Comparison of ENCODE assay signal across 23 mouse cellular contexts in the genomic region with DNA sequence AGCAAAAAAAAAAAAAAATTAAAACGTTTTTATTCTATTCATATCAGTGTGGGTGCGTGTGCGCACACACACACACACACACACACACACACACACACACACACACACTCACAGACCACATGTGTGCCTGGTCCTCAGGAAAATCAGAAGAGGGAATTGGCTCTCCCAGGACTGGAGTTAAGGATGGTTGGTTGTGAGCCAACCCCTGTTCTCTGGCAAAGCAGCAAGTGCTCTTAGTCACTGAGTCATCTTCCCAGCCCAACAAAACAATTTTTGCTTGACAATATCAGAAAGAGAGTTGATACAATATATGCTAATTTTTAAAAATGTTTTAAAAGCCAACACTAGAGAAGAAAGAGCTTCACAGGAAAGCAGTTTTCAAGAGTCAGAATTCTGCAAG. TPM values are rescaled to one million over a fixed set of nuclear protein-coding genes. Genes with fewer than 3 reads are reported as not detected.
DNase-seq lines count a peak whose midpoint lies in the region; ATAC-seq and TF ChIP-seq lines count a peak whose summit lies in the region.
"Had no signal": no experiment of that assay in that cellular context is flagged by ENCODE, and none has a peak within 500 bp of the region (broad histone marks: within the 10 kb centered on the region; RNA-seq: fewer than 3 reads in every experiment).

No protein-coding gene starts in this region.

- H3K27ac ChIP-seq in heart, embryonic 11.5 days (ENCODE audit: low read depth, low read length) = no peak overlapping the region
- H3K27ac ChIP-seq in kidney, adult 2 months (ENCODE audit: insufficient read depth, low read depth, low read length) = no peak overlapping the region
- H3K27ac ChIP-seq: embryonic facial prominence, embryonic 12.5 days; hindbrain, embryonic 15.5 days; limb, embryonic 13.5 days; liver, embryonic 12.5 days had no signal

- no peak overlapping the region for H3K4me3 ChIP-seq in heart, embryonic 11.5 days (ENCODE audit: low read depth, low read length)
- no peak overlapping the region for H3K4me3 ChIP-seq in kidney, adult 2 months (ENCODE audit: insufficient read depth, low read depth, low read length)
- H3K4me3 ChIP-seq: embryonic facial prominence, embryonic 12.5 days; hindbrain, embryonic 15.5 days; limb, embryonic 13.5 days; liver, embryonic 12.5 days had no signal

- H3K9ac ChIP-seq in heart, embryonic 11.5 days (ENCODE audit: low read depth, low read length) = no peak overlapping the region
- H3K9ac ChIP-seq: embryonic facial prominence, embryonic 12.5 days; hindbrain, embryonic 15.5 days; limb, embryonic 13.5 days; liver, embryonic 12.5 days had no signal

- peak; percentile 25 for DNase-seq in gastrocnemius, adult 18-20 months (ENCODE audit: low spot score)
- DNase-seq in gastrocnemius, postnatal 10 days = no peak
- DNase-seq in heart, postnatal 4 days = peak; percentile 22
- DNase-seq in 3T3-L1 (ENCODE audit: low read depth, low spot score) = peak; percentile 36
- peak; percentile 45 for DNase-seq in gastrocnemius, postnatal 25 days
- DNase-seq in testis, postnatal 10 days (ENCODE audit: low spot score) = no peak
- no peak for DNase-seq in kidney, adult 2 months
- DNase-seq: adrenal gland, adult 2 months; cerebellum, adult 18-20 months; cerebellum, postnatal 14 days; kidney, adult 9 months; kidney, postnatal 14 days; lung, adult 18-20 months; lung, postnatal 10 days; thymus, postnatal 14 days had no signal

- no peak for TF ChIP-seq CTCF in kidney, adult 2 months (conservative IDR thresholded peaks at IDR 0.05; ENCODE audit: insufficient read depth, insufficient read length, low read depth, low read length)

- no peak overlapping the region for H3K4me2 ChIP-seq in heart, embryonic 11.5 days
- H3K4me2 ChIP-seq: embryonic facial prominence, embryonic 12.5 days; hindbrain, embryonic 15.5 days; limb, embryonic 13.5 days; liver, embryonic 12.5 days; midbrain, embryonic 11.5 days had no signal

- H3K36me3 ChIP-seq in heart, embryonic 11.5 days (ENCODE audit: control insufficient read depth, insufficient read depth, low read length) = no peaks in the 10 kb centered on the region
- H3K36me3 ChIP-seq in kidney, adult 2 months (ENCODE audit: control insufficient read depth, insufficient read depth, low read length) = no peaks in the 10 kb centered on the region
- H3K36me3 ChIP-seq: embryonic facial prominence, embryonic 12.5 days; hindbrain, embryonic 15.5 days; limb, embryonic 13.5 days; liver, embryonic 12.5 days had no signal

- no peak for ATAC-seq in heart, embryonic 11.5 days (replicated peaks; ENCODE audit: insufficient number of reproducible peaks, low FRiP score, low TSS enrichment)
- ATAC-seq: CD4-positive, CD25-positive, alpha-beta regulatory T cell, adult 4 months; liver, embryonic 12.5 days had no signal

- H3K27me3 ChIP-seq in heart, embryonic 11.5 days (ENCODE audit: control insufficient read depth, insufficient read depth, low read length) = no peaks in the 10 kb centered on the region; the same call in 1 of the 2 replicates
- no peaks in the 10 kb centered on the region for H3K27me3 ChIP-seq in kidney, adult 2 months (replicated peaks; ENCODE audit: control insufficient read depth, insufficient read depth, low read length)
- H3K27me3 ChIP-seq: embryonic facial prominence, embryonic 12.5 days; hindbrain, embryonic 15.5 days; limb, embryonic 13.5 days had no signal

- H3K9me3 ChIP-seq in heart, embryonic 11.5 days (replicated peaks; ENCODE audit: control insufficient read depth, low read length) = no peaks in the 10 kb centered on the region
- H3K9me3 ChIP-seq: embryonic facial prominence, embryonic 12.5 days; hindbrain, embryonic 15.5 days; limb, embryonic 13.5 days; liver, embryonic 12.5 days had no signal

- TF ChIP-seq POLR2A in kidney, adult 2 months (IDR thresholded peaks at IDR 0.05; ENCODE audit: low read depth, low read length) = no peak

- 78% methylated on average over 3 of the region's 3 CpGs for WGBS in heart, embryonic 11.5 days (ENCODE audit: insufficient replicate concordance)
- 85% methylated on average over 3 of the region's 3 CpGs for WGBS in kidney, adult 2 months

- no peaks in the 10 kb centered on the region for H3K4me1 ChIP-seq in heart, embryonic 11.5 days (ENCODE audit: control insufficient read depth, insufficient read depth, low read length)
- peaks cover 5% of the 10 kb centered on the region; the same call in 1 of the 2 replicates for H3K4me1 ChIP-seq in kidney, adult 2 months (ENCODE audit: control insufficient read depth, insufficient read depth, low read length)
- H3K4me1 ChIP-seq: embryonic facial prominence, embryonic 12.5 days; hindbrain, embryonic 15.5 days; limb, embryonic 13.5 days had no signal

RNA-seq across cellular contexts. Expression of a gene that starts 23.5 kb away (rescaled TPM):
- under 1 TPM; 0.39 to 0.81 TPM for total RNA-seq in gastrocnemius, adult 18-20 months (2021)
- 1 to 10 TPM in 1 of 2 experiments, under 1 TPM in 1; 0.36 to 1.2 TPM for total RNA-seq in gastrocnemius, postnatal 10 days (2021)
- total RNA-seq in heart, postnatal 4 days (2021) = under 1 TPM; 0.14 to 0.20 TPM
- polyA plus RNA-seq in heart, embryonic 11.5 days (2014; fragmentation: Nextera tagmentation; extraction: Ambion mirVana) = 1.2 and 1.3 TPM in 2 replicates
- total RNA-seq in gastrocnemius, postnatal 25 days (2021) = under 1 TPM; 0.24 to 0.26 TPM
- 27.6 and 43.9 TPM in 2 replicates for polyA plus RNA-seq in kidney, adult 2 months (2012; rRNA removed)
- total RNA-seq: hematopoietic stem cell, adult 5-6 weeks had no signal

RNA-seq across cellular contexts. Expression of a gene that starts 51.6 kb away (rescaled TPM):
- total RNA-seq in gastrocnemius, adult 18-20 months (2021) = 10 to 100 TPM; 16.7 to 25.5 TPM
- 10 to 100 TPM; 46.1 to 64.2 TPM for total RNA-seq in gastrocnemius, postnatal 10 days (2021)
- 10 to 100 TPM; 88.9 to 90.8 TPM for total RNA-seq in heart, postnatal 4 days (2021)
- polyA plus RNA-seq in heart, embryonic 11.5 days (2014; fragmentation: Nextera tagmentation; extraction: Ambion mirVana) = 54.1 and 54.8 TPM in 2 replicates
- 10 to 100 TPM; 20.5 to 24.6 TPM for total RNA-seq in gastrocnemius, postnatal 25 days (2021)
- polyA plus RNA-seq in kidney, adult 2 months (2012; rRNA removed) = 89.3 and 101 TPM in 2 replicates

RNA-seq across cellular contexts. Expression of a gene that starts 58.0 kb away (rescaled TPM):
- total RNA-seq in gastrocnemius, adult 18-20 months (2021) = under 1 TPM; 0.12 to 0.64 TPM
- total RNA-seq in gastrocnemius, postnatal 10 days (2021) = 1 to 10 TPM; 4.4 to 5.8 TPM
- under 1 TPM; 0.14 to 0.29 TPM for total RNA-seq in heart, postnatal 4 days (2021)
- polyA plus RNA-seq in heart, embryonic 11.5 days (2014; fragmentation: Nextera tagmentation; extraction: Ambion mirVana) = 1.8 and 2.1 TPM in 2 replicates
- total RNA-seq in gastrocnemius, postnatal 25 days (2021) = under 1 TPM; 0.46 to 0.62 TPM
- 1.5 and 1.6 TPM in 2 replicates for polyA plus RNA-seq in kidney, adult 2 months (2012; rRNA removed)
- total RNA-seq: hematopoietic stem cell, adult 5-6 weeks had no signal
- polyA plus RNA-seq: CD4-positive, CD25-positive, alpha-beta regulatory T cell, adult 4 months had no signal

Comparison
In these comparisons a context has a peak if more than half of its experiments do, and no peak if none do; other contexts are left out.
1. DNase-seq: peak in gastrocnemius, adult 18-20 months (single experiment), heart, postnatal 4 days (single experiment), 3T3-L1 (single experiment) and gastrocnemius, postnatal 25 days (single experiment); none in gastrocnemius, postnatal 10 days (single experiment), testis, postnatal 10 days (single experiment) and kidney, adult 2 months (single experiment).